Mouse (Mus musculus) liver, embryonic 13.5 days (tissue): ENCODE results near the gene Col4a6. TPM values are rescaled to one million over a fixed set of nuclear protein-coding genes. Genes with fewer than 3 reads are reported as not detected.

Experiments
- ATAC-seq: fragments of 200-750 bp; cut with Nextera tagmentation; 2 replicates; pipeline ENCODE4 v1.8.0; 2017; ENCODE audit warnings: low read depth, mild to moderate bottlenecking, moderate number of reproducible peaks, moderate library complexity
- DNase-seq: peaks from one replicate; pipeline ENCODE4 v3.0.0; 2022
- H3K27ac ChIP-seq: fragments of 300-500 bp; sonication (generic); 2 replicates; pipeline ENCODE4 v1.5.1; 2015; ENCODE audit warnings: moderate library complexity, mild to moderate bottlenecking, inconsistent platforms
- H3K27me3 ChIP-seq: fragments of 300-500 bp; sonication (generic); 2 replicates; pipeline ENCODE4 v1.6.1; 2015; ENCODE audit warnings: mild to moderate bottlenecking, inconsistent platforms
- H3K36me3 ChIP-seq: fragments of 300-500 bp; sonication (generic); 2 replicates; pipeline ENCODE4 v1.6.1; 2015; ENCODE audit warnings: mild to moderate bottlenecking, inconsistent platforms
- H3K4me1 ChIP-seq: fragments of 300-500 bp; sonication (generic); replicated peaks from 2 replicates; pipeline ENCODE4 v1.6.1; 2015; ENCODE audit warnings: inconsistent platforms
- H3K4me2 ChIP-seq: fragments of 300-500 bp; sonication (generic); 2 replicates; pipeline ENCODE4 v1.6.1; 2015; ENCODE audit warnings: inconsistent platforms, mild to moderate bottlenecking, moderate library complexity
- H3K4me3 ChIP-seq: fragments of 300-500 bp; sonication (generic); replicated peaks from 2 replicates; pipeline ENCODE4 v1.5.1; 2015; ENCODE audit warnings: mild to moderate bottlenecking, inconsistent platforms
- H3K9ac ChIP-seq: fragments of 300-500 bp; sonication (generic); 2 replicates; pipeline ENCODE4 v1.6.1; 2015; ENCODE audit warnings: mild to moderate bottlenecking, inconsistent platforms
- H3K9me3 ChIP-seq: fragments of 300-500 bp; sonication (generic); replicated peaks from 2 replicates; pipeline ENCODE4 v1.6.1; 2016; ENCODE audit warnings: inconsistent platforms
- WGBS: fragments of 180-500 bp; shearing (Covaris S2); methylation state at CpG from one replicate; pipeline ENCODE4 v1.1.7; 2015; ENCODE audit not compliant: insufficient replicate concordance; 5-methylcytosine and 5-hydroxymethylcytosine counted together
- polyA plus RNA-seq: library from polyadenylated mRNA; unstranded; fragments of >200 nt; fragmentation: Nextera tagmentation; extraction: Ambion mirVana; gene quantifications from 2 replicates; pipeline ENCODE4 v1.2.1, GENCODE M21; 2015

The Col4a6 gene
- polyA plus RNA-seq, 1 experiment from 2014 or later: 0.20 TPM

GRCm38 (mm10) chrX:141150290-141150689 lies 323.6 kb downstream of the Col4a6 start:
- no peaks in the 10 kb centered on the region for H3K27me3 ChIP-seq
- no peak overlapping the region for H3K27ac ChIP-seq
- no peak overlapping the region for H3K4me2 ChIP-seq
- ATAC-seq (peak; percentile 57), DNase-seq (no peak)
- no peak overlapping the region for H3K9ac ChIP-seq
- H3K4me1 ChIP-seq: no peaks in the 10 kb centered on the region
- H3K36me3 ChIP-seq: no peaks in the 10 kb centered on the region
- H3K4me3 ChIP-seq: no peak overlapping the region
- H3K9me3 ChIP-seq: no peaks in the 10 kb centered on the region

- ATAC-seq: 0 out of 2 replicates have a peak, but pooled peaks have one; percentile 23
- WGBS: 53% methylated on average over 1 of the region's 1 CpGs
These were observed 324.2 kb downstream of the Col4a6 start for GRCm38 (mm10) chrX:141149705-141150104.

More at GRCm38 (mm10) chrX:141149705-141150104, 324.2 kb downstream of the Col4a6 start:
- DNase-seq: no peak
- no peak overlapping the region for H3K4me3 ChIP-seq
- H3K4me1 ChIP-seq: no peaks in the 10 kb centered on the region
- no peak overlapping the region for H3K9ac ChIP-seq
- H3K27ac ChIP-seq: no peak overlapping the region
- no peak overlapping the region for H3K4me2 ChIP-seq
- H3K9me3 ChIP-seq: no peaks in the 10 kb centered on the region
- H3K36me3 ChIP-seq: no peaks in the 10 kb centered on the region
- no peaks in the 10 kb centered on the region for H3K27me3 ChIP-seq

Other genes with a start within 250 kb of the Col4a6 start
- gene Col4a5, start 1.3 kb upstream of the Col4a6 start, polyA plus RNA-seq: 0.96 and 1.1 TPM in 2 replicates